Mouse (Mus musculus) heart, embryonic 16.5 days (tissue): ENCODE results near the gene Ggt1. TPM values are rescaled to one million over a fixed set of nuclear protein-coding genes. Genes with fewer than 3 reads are reported as not detected.

Experiments used
- polyA plus RNA-seq: library from polyadenylated mRNA; unstranded; fragments of >200 nt; fragmentation: Nextera tagmentation; extraction: Ambion mirVana; gene quantifications from 2 replicates; pipeline ENCODE4 v1.2.1, GENCODE M21; 2015

Gene Ggt1
- polyA plus RNA-seq, 1 experiment from 2014 or later: 2.4 TPM

Other genes with a start within 250 kb of the Ggt1 start
- gene Adora2a, start 244.7 kb upstream of the Ggt1 start, polyA plus RNA-seq: 8.0 and 8.7 TPM in 2 replicates
- 0.87 and 0.91 TPM in 2 replicates for gene Upb1, start 160.5 kb upstream of the Ggt1 start, polyA plus RNA-seq
- 90.4 and 90.5 TPM in 2 replicates for gene Snrpd3, start 44.1 kb upstream of the Ggt1 start, polyA plus RNA-seq
- gene Gucd1, start 43.6 kb upstream of the Ggt1 start, polyA plus RNA-seq: 26.9 and 28.5 TPM in 2 replicates
- gene Lrrc75b, start 1.3 kb upstream of the Ggt1 start, polyA plus RNA-seq: 1.5 and 2.7 TPM in 2 replicates
- 9.7 and 11.3 TPM in 2 replicates for gene Ggt5, start 27.7 kb downstream of the Ggt1 start, polyA plus RNA-seq
- gene Susd2, start 82.4 kb downstream of the Ggt1 start, polyA plus RNA-seq: 12.4 and 13.3 TPM in 2 replicates
- gene Cabin1, start 202.7 kb downstream of the Ggt1 start, polyA plus RNA-seq: 23.7 and 27.5 TPM in 2 replicates
- gene Ddt, start 211.8 kb downstream of the Ggt1 start, polyA plus RNA-seq: 40.8 and 42.8 TPM in 2 replicates
- not detected in 2 replicates for gene Gm20441, start 219.3 kb downstream of the Ggt1 start, polyA plus RNA-seq
- 5.6 and 6.2 TPM in 2 replicates for gene Gstt3, start 219.8 kb downstream of the Ggt1 start, polyA plus RNA-seq
- gene Gstt1, start 237.0 kb downstream of the Ggt1 start, polyA plus RNA-seq: 9.0 and 10.2 TPM in 2 replicates